Mouse (Mus musculus): ENCODE results near the gene Vps13d. TPM values are rescaled to one million over a fixed set of nuclear protein-coding genes. Genes with fewer than 3 reads are reported as not detected.
A peak's percentile ranks its signal among the peaks of the same experiment; 100 is the strongest.

Gene Vps13d
- polyA plus RNA-seq, 1 experiment from 2014 or later = 5.2 TPM

GRCm38 (mm10) chr4:145054369-145054768 lies 140.4 kb downstream of the Vps13d start:
- no peak overlapping the region for H3K4me3 ChIP-seq
- WGBS = 76% methylated on average over 3 of the region's 3 CpGs
- no peaks in the 10 kb centered on the region for H3K9me3 ChIP-seq
- DNase-seq (ENCODE audit: low spot score) = no peak
- no peak overlapping the region for H3K27ac ChIP-seq (replicated peaks)
- peaks cover 31% of the 10 kb centered on the region for H3K4me1 ChIP-seq
- no peaks in the 10 kb centered on the region for H3K27me3 ChIP-seq (replicated peaks; ENCODE audit: low read depth, poor library complexity, severe bottlenecking)
- peaks cover 50% of the 10 kb centered on the region for H3K36me3 ChIP-seq (replicated peaks)

- Histone ChIP-seq H3K27me3 (replicated peaks; ENCODE audit: low read depth, poor library complexity, severe bottlenecking) (no peaks in the 10 kb centered on the region), H3K9me3 (no peaks in the 10 kb centered on the region), H3K27ac (replicated peaks) (peak overlapping the region; percentile 16; the same call in 1 of the 2 replicates), H3K4me1 (peaks cover 31% of the 10 kb centered on the region), H3K4me3 (no peak overlapping the region), H3K36me3 (replicated peaks) (peaks cover 43% of the 10 kb centered on the region)
- WGBS = 85% methylated on average over 1 of the region's 1 CpGs
- no peak for DNase-seq (ENCODE audit: low spot score)
Observed at GRCm38 (mm10) chr4:145052697-145053096, 142.1 kb downstream of the Vps13d start.

GRCm38 (mm10) chr4:145052282-145052681 lies 142.5 kb downstream of the Vps13d start:
- no peak for DNase-seq (ENCODE audit: low spot score)
- 83% methylated on average over 3 of the region's 3 CpGs for WGBS
- peak overlapping the region; percentile 72; the same call in 1 of the 2 replicates for H3K27ac ChIP-seq (replicated peaks)
- no peaks in the 10 kb centered on the region for H3K27me3 ChIP-seq (replicated peaks; ENCODE audit: low read depth, poor library complexity, severe bottlenecking)
- no peaks in the 10 kb centered on the region for H3K9me3 ChIP-seq
- H3K4me1 ChIP-seq = peaks cover 31% of the 10 kb centered on the region
- H3K4me3 ChIP-seq = no peak overlapping the region
- H3K36me3 ChIP-seq (replicated peaks) = peaks cover 41% of the 10 kb centered on the region

GRCm38 (mm10) chr4:145051209-145051969 lies 143.4 kb downstream of the Vps13d start:
- Histone ChIP-seq H3K27ac (replicated peaks) (peak overlapping the region; percentile 72), H3K36me3 (replicated peaks) (peaks cover 37% of the 10 kb centered on the region), H3K9me3 (no peaks in the 10 kb centered on the region), H3K4me1 (peaks cover 31% of the 10 kb centered on the region), H3K4me3 (no peak overlapping the region), H3K27me3 (replicated peaks; ENCODE audit: low read depth, poor library complexity, severe bottlenecking) (no peaks in the 10 kb centered on the region)
- 29% methylated on average over 4 of the region's 4 CpGs for WGBS
- DNase-seq (ENCODE audit: low spot score) = peak; percentile 23

- Histone ChIP-seq H3K27me3 (replicated peaks; ENCODE audit: low read depth, poor library complexity, severe bottlenecking) (no peaks in the 10 kb centered on the region), H3K4me1 (peaks cover 31% of the 10 kb centered on the region), H3K4me3 (no peak overlapping the region), H3K27ac (replicated peaks) (peak overlapping the region; percentile 72), H3K9me3 (no peaks in the 10 kb centered on the region), H3K36me3 (replicated peaks) (peaks cover 36% of the 10 kb centered on the region)
- DNase-seq (ENCODE audit: low spot score) = peak; percentile 40
- 42% methylated on average over 8 of the region's 8 CpGs for WGBS
Observed at GRCm38 (mm10) chr4:145050518-145051208, 144.1 kb downstream of the Vps13d start.

- no peak for DNase-seq (ENCODE audit: low spot score)
- Histone ChIP-seq H3K9me3 (no peaks in the 10 kb centered on the region), H3K27me3 (replicated peaks; ENCODE audit: low read depth, poor library complexity, severe bottlenecking) (no peaks in the 10 kb centered on the region), H3K4me1 (peaks cover 29% of the 10 kb centered on the region), H3K36me3 (replicated peaks) (peaks cover 44% of the 10 kb centered on the region), H3K4me3 (no peak overlapping the region), H3K27ac (replicated peaks) (no peak overlapping the region)
- WGBS = 83% methylated on average over 5 of the region's 5 CpGs
Observed at GRCm38 (mm10) chr4:145047964-145048363, 146.8 kb downstream of the Vps13d start.

- WGBS = 91% methylated on average over 8 of the region's 8 CpGs
- H3K36me3 ChIP-seq (replicated peaks) = peaks cover 53% of the 10 kb centered on the region
- H3K27ac ChIP-seq (replicated peaks) = no peak overlapping the region
Observed at GRCm38 (mm10) chr4:145046032-145046401, 148.8 kb downstream of the Vps13d start.

GRCm38 (mm10) chr4:145045312-145046031 lies 149.3 kb downstream of the Vps13d start:
- H3K4me3 ChIP-seq = no peak overlapping the region
- 78% methylated on average over 5 of the region's 5 CpGs for WGBS
- peaks cover 6% of the 10 kb centered on the region for H3K4me1 ChIP-seq
- H3K27me3 ChIP-seq (replicated peaks; ENCODE audit: low read depth, poor library complexity, severe bottlenecking) = no peaks in the 10 kb centered on the region
- peaks cover 56% of the 10 kb centered on the region for H3K36me3 ChIP-seq (replicated peaks)
- DNase-seq (ENCODE audit: low spot score) = no peak
- no peak overlapping the region for H3K27ac ChIP-seq (replicated peaks)
- no peaks in the 10 kb centered on the region for H3K9me3 ChIP-seq

More at GRCm38 (mm10) chr4:145046032-145046401, 148.8 kb downstream of the Vps13d start:
- no peaks in the 10 kb centered on the region for H3K27me3 ChIP-seq (replicated peaks; ENCODE audit: low read depth, poor library complexity, severe bottlenecking)
- no peak for DNase-seq (ENCODE audit: low spot score)
- H3K4me1 ChIP-seq = peaks cover 11% of the 10 kb centered on the region
- H3K9me3 ChIP-seq = no peaks in the 10 kb centered on the region
- no peak overlapping the region for H3K4me3 ChIP-seq

GRCm38 (mm10) chr4:145041223-145041870 lies 153.5 kb downstream of the Vps13d start:
- WGBS = 89% methylated on average over 6 of the region's 6 CpGs
- Histone ChIP-seq H3K27me3 (replicated peaks; ENCODE audit: low read depth, poor library complexity, severe bottlenecking) (no peaks in the 10 kb centered on the region), H3K4me1 (0 out of 2 replicates have a peak, but pooled peaks cover 4% of the 10 kb centered on the region), H3K27ac (replicated peaks) (no peak overlapping the region), H3K36me3 (replicated peaks) (peaks cover 58% of the 10 kb centered on the region), H3K9me3 (no peaks in the 10 kb centered on the region), H3K4me3 (no peak overlapping the region)
- no peak for DNase-seq (ENCODE audit: low spot score)

GRCm38 (mm10) chr4:145037631-145038416 lies 157.0 kb downstream of the Vps13d start:
- WGBS = 88% methylated on average over 5 of the region's 5 CpGs
- no peaks in the 10 kb centered on the region for H3K27me3 ChIP-seq (replicated peaks; ENCODE audit: low read depth, poor library complexity, severe bottlenecking)
- no peak for DNase-seq (ENCODE audit: low spot score)
- H3K9me3 ChIP-seq = no peaks in the 10 kb centered on the region
- peaks cover 33% of the 10 kb centered on the region for H3K4me1 ChIP-seq
- H3K27ac ChIP-seq (replicated peaks) = no peak overlapping the region
- H3K4me3 ChIP-seq = no peak overlapping the region
- peaks cover 29% of the 10 kb centered on the region for H3K36me3 ChIP-seq (replicated peaks)

- no peaks in the 10 kb centered on the region for H3K9me3 ChIP-seq
- H3K4me1 ChIP-seq = peaks cover 33% of the 10 kb centered on the region
- H3K4me3 ChIP-seq = no peak overlapping the region
- WGBS = 61% methylated on average over 3 of the region's 3 CpGs
- H3K36me3 ChIP-seq (replicated peaks) = peaks cover 22% of the 10 kb centered on the region
- H3K27me3 ChIP-seq (replicated peaks; ENCODE audit: low read depth, poor library complexity, severe bottlenecking) = no peaks in the 10 kb centered on the region
- DNase-seq (ENCODE audit: low spot score) = no peak
- no peak overlapping the region for H3K27ac ChIP-seq (replicated peaks)
Observed at GRCm38 (mm10) chr4:145037006-145037405, 157.8 kb downstream of the Vps13d start.

Measured in embryonic facial prominence, embryonic 10.5 days (tissue).